Mouse (Mus musculus) limb, embryonic 12.5 days (tissue): Measurements from ENCODE around the gene Cchcr1. TPM values are rescaled to one million over a fixed set of nuclear protein-coding genes. Genes with fewer than 3 reads are reported as not detected.

Experiments
- ATAC-seq: fragments of 200-750 bp; cut with Nextera tagmentation; 2 replicates; pipeline ENCODE4 v1.8.0; 2017; ENCODE audit warnings: low read depth, moderate TSS enrichment; ENCODE audit not compliant: insufficient number of reproducible peaks, insufficient read depth, low FRiP score, low TSS enrichment
- H3K27ac ChIP-seq: fragments of 300-500 bp; sonication (generic); 2 replicates; pipeline ENCODE4 v1.5.1; 2016; ENCODE audit warnings: mild to moderate bottlenecking, moderate library complexity
- H3K27me3 ChIP-seq: fragments of 300-500 bp; sonication (generic); 2 replicates; pipeline ENCODE4 v1.6.1; 2016; ENCODE audit warnings: mild to moderate bottlenecking, moderate library complexity
- H3K36me3 ChIP-seq: fragments of 300-500 bp; sonication (generic); 2 replicates; pipeline ENCODE4 v1.6.1; 2016; ENCODE audit warnings: mild to moderate bottlenecking, moderate library complexity
- H3K4me1 ChIP-seq: fragments of 300-500 bp; sonication (generic); replicated peaks from 2 replicates; pipeline ENCODE4 v1.6.1; 2016
- H3K4me2 ChIP-seq: fragments of 300-500 bp; sonication (generic); 2 replicates; pipeline ENCODE4 v1.6.1; 2016; ENCODE audit warnings: mild to moderate bottlenecking, moderate library complexity
- H3K4me3 ChIP-seq: fragments of 300-500 bp; sonication (generic); replicated peaks from 2 replicates; pipeline ENCODE4 v1.5.1; 2016; ENCODE audit warnings: mild to moderate bottlenecking
- H3K9ac ChIP-seq: fragments of 300-500 bp; sonication (generic); replicated peaks from 2 replicates; pipeline ENCODE4 v1.6.1; 2016; ENCODE audit warnings: mild to moderate bottlenecking, moderate library complexity
- H3K9me3 ChIP-seq: fragments of 300-500 bp; sonication (generic); 2 replicates; pipeline ENCODE4 v1.6.1; 2016; ENCODE audit warnings: mild to moderate bottlenecking, moderate library complexity
- WGBS: fragments of 180-500 bp; shearing (Covaris S2); methylation state at CpG from one replicate; pipeline ENCODE4 v1.1.7; 2016; 5-methylcytosine and 5-hydroxymethylcytosine counted together
- polyA plus RNA-seq: library from polyadenylated mRNA; unstranded; fragments of >200 nt; fragmentation: Nextera tagmentation; extraction: Ambion mirVana; gene quantifications from 2 replicates; pipeline ENCODE4 v1.2.1, GENCODE M21; 2016

Gene Cchcr1
- polyA plus RNA-seq, 1 experiment from 2014 or later, result 26.3 TPM

DNA sequence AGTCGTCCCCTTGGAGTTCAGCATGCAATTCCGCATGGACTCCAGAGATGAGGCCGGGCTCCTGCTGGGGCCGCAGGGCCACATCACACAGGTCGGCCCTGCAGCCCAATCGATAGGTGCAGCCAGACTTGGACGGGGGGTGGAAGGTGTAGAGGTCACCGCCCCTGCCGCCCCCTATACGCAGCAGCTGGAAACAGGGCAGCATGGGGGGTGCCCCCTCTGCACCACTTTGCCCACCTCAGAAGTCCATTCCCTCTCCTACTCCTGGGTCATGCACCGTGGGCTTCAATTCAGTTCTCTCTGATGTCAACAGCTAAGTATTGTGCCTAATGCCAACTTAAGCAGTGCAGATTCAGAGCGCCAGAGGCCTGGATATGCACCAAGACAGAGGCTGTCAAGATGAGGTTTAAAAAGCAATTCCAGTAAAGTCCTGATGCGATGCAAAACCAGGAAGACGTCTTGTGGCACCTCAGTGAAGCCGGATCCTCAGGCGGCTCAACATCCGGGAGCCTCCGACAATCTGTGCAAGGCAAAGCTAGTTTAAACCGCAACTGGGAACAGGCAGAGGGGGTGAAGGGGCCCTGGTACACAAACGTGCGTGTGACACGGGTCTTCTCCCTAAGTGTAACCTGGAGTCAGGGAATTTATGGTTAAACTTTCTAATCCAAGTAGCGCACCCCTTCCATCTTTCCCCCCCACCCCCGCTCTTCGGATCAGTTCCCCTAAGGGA, 824 bp upstream of the Cchcr1 start:
- Histone ChIP-seq H3K9ac (peak overlapping the region; percentile 63), H3K9me3 (no peaks in the 10 kb centered on the region), H3K27me3 (no peaks in the 10 kb centered on the region), H3K4me3 (peak overlapping the region; percentile 51), H3K4me2 (peak overlapping the region; percentile 69), H3K36me3 (peaks cover 39% of the 10 kb centered on the region), H3K27ac (no peak overlapping the region), H3K4me1 (peaks cover 35% of the 10 kb centered on the region)
- WGBS, result 6% methylated on average over 25 of the region's 25 CpGs
- ATAC-seq, result peak; percentile 24; the same call in 1 of the 2 replicates

DNA sequence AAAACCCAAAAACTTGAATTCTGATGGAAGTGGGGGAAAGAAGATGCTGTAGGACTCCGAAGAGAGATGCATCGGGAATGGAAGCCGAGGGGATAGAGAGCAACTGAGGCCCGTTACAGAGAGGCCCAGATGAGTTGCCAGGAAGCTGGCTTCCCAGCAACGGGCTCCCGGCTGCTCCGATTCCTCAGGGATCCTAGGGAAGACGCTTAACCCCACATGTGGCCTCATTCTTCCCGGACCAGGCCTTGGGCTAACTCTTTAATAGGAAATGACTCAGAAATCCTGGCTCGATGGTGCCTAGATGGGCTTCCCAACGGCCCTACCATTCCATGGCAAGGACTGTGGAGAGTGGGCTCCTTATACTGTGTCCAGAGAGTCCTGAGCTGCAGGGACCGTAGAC, 626 bp downstream of the Cchcr1 start:
- H3K4me3 ChIP-seq, result peak overlapping the region; percentile 51
- ATAC-seq, result no peak
- H3K4me2 ChIP-seq, result peak overlapping the region; percentile 69
- peak overlapping the region; percentile 64; the same call in 1 of the 2 replicates for H3K27ac ChIP-seq
- H3K9me3 ChIP-seq, result no peaks in the 10 kb centered on the region
- H3K4me1 ChIP-seq, result peaks cover 35% of the 10 kb centered on the region
- no peaks in the 10 kb centered on the region for H3K27me3 ChIP-seq
- peaks cover 46% of the 10 kb centered on the region for H3K36me3 ChIP-seq
- peak overlapping the region; percentile 61 for H3K9ac ChIP-seq
- WGBS, result 11% methylated on average over 12 of the region's 12 CpGs

DNA sequence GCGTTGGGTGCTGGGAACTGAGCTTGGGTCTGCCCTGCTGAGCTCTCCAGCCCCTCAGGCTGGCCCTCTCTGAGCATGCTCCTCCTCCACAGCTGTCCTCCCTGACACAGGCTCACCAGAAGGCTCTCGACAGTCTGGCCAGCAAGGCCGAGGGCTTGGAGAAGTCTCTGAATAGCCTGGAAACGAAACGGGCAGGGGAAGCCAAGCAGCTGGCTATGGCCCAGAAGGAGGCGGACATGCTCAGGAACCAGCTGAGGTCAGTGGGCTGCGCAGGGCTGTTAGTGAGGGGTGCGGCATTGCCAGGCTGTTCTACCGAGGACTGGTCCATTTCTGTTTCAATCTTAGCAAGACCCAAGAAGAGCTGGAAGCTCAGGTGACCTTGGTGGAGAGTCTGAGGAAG, 7.5 kb downstream of the Cchcr1 start:
- H3K27me3 ChIP-seq, result no peaks in the 10 kb centered on the region
- 86% methylated on average over 9 of the region's 9 CpGs for WGBS
- no peak overlapping the region for H3K27ac ChIP-seq
- no peak overlapping the region for H3K4me2 ChIP-seq
- ATAC-seq, result no peak
- no peaks in the 10 kb centered on the region for H3K4me1 ChIP-seq
- peaks cover 86% of the 10 kb centered on the region for H3K36me3 ChIP-seq
- H3K4me3 ChIP-seq, result no peak overlapping the region
- no peaks in the 10 kb centered on the region for H3K9me3 ChIP-seq
- H3K9ac ChIP-seq, result no peak overlapping the region

DNA sequence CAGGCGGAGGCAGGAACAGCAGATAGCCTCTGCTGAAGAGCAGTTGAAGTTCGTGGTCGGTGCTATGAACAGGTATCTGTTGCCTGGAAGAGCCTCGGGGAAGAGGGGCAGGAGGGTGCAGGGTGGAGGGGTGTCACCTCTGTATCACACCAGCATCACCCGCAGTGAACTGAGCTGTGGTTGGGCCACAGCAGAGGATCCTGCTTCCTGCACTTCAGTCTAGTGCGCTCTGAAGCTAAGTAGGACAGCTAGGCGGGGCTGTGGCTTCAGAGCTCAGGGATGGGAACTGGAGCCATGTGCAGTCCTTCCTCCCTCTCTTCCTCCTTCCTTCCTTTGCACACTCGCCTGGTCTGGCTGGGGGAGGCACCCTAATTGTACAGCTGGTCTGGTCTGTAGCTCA, 9.7 kb downstream of the Cchcr1 start:
- ATAC-seq, result no peak
- Histone ChIP-seq H3K9ac (no peak overlapping the region), H3K9me3 (no peaks in the 10 kb centered on the region), H3K27ac (no peak overlapping the region), H3K27me3 (no peaks in the 10 kb centered on the region), H3K4me2 (no peak overlapping the region), H3K4me1 (no peaks in the 10 kb centered on the region), H3K36me3 (peaks cover 86% of the 10 kb centered on the region), H3K4me3 (no peak overlapping the region)
- 79% methylated on average over 8 of the region's 8 CpGs for WGBS

DNA sequence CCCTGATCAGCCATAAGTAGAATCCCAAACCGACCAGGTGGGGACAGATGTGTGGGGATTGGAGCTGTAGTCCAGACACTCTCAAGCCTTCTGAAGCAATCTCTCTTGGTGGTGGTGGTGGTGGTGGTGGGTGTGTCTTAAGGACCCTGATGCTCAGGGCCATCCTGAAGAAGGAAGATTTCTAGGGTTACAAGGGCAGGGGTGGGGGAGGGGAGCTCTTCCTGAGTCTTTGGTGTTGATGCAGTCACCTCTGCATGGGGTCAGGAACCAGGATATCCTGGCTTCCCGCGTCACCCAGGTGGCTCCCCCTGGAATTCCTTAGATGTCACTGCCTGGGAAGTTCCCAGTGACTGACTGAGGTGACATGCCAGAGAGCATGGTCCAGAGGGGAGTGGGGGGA, 15.5 kb downstream of the Cchcr1 start:
- WGBS, result 4% methylated on average over 3 of the region's 3 CpGs

DNA sequence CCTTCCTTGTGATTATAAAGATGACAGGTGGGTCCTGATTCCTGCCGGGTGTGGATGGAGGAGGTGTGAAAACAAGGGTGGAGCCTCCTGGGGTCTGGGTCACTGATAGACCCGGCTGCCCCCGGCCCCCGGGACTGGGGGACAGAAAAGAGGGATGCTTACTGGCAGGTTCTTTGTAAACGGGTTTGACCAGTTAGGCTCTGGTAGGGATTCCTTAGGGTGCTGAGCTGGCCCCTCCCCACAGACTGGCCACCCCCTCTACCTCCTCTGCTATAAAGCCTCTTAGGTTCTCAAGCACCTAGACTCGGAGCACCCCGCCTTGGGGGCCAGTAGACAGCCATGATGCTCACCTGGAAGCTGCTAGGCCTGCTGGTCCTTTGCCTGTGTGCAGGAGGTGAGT, 16.0 kb downstream of the Cchcr1 start, which contains the start of gene Psors1c2:
Psors1c2 (plus strand) TSS at position 301 of the 400 bp plus-strand sequence.
- Histone ChIP-seq H3K4me1 (peaks cover 6% of the 10 kb centered on the region), H3K9ac (no peak within 1 kb of the TSS), H3K4me2 (no peak within 1 kb of the TSS), H3K27me3 (peaks cover 6% of the 10 kb centered on the region; the same call in 1 of the 2 replicates), H3K36me3 (peaks cover 33% of the 10 kb centered on the region), H3K27ac (no peak within 1 kb of the TSS), H3K4me3 (no peak within 1 kb of the TSS), H3K9me3 (no peaks in the 10 kb centered on the region)
- WGBS, result 24% methylated on average over 7 of the region's 7 CpGs
- ATAC-seq, result peak; percentile 17; the same call in 1 of the 2 replicates

More for the DNA sequence above, 15.5 kb downstream of the Cchcr1 start:
- ATAC-seq, result no peak
- Histone ChIP-seq H3K4me1 (peaks cover 6% of the 10 kb centered on the region), H3K27me3 (peaks cover 6% of the 10 kb centered on the region; the same call in 1 of the 2 replicates), H3K4me2 (no peak overlapping the region), H3K9ac (no peak overlapping the region), H3K9me3 (no peaks in the 10 kb centered on the region), H3K4me3 (no peak overlapping the region), H3K36me3 (peaks cover 37% of the 10 kb centered on the region), H3K27ac (no peak overlapping the region)

DNA sequence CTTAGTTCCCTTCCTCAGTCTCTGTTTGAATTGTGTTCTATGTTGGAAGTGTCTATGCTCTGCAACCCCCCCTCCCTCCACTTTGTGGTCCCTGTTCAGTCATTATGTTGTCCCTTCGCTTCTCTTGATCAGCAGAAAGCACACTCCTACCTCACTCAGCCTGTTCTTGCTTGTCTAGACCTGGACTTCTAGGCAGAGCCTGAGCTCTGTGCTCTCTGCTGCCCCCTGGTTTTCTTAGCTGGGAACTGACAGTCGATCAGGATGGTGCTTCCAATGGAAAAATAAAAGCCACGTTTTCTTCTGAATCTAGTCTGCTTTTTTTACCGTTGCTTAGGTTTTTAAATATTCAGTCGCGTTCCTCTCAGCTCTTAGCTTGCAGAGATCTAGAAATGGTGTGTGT, 17.4 kb downstream of the Cchcr1 start:
- peaks cover 18% of the 10 kb centered on the region for H3K36me3 ChIP-seq
- no peak overlapping the region for H3K4me2 ChIP-seq
- no peak for ATAC-seq
- H3K9ac ChIP-seq, result no peak overlapping the region
- no peak overlapping the region for H3K27ac ChIP-seq
- H3K4me3 ChIP-seq, result no peak overlapping the region
- H3K9me3 ChIP-seq, result no peaks in the 10 kb centered on the region
- 13% methylated on average over 6 of the region's 6 CpGs for WGBS
- peaks cover 6% of the 10 kb centered on the region; the same call in 1 of the 2 replicates for H3K27me3 ChIP-seq
- H3K4me1 ChIP-seq, result peaks cover 6% of the 10 kb centered on the region

DNA sequence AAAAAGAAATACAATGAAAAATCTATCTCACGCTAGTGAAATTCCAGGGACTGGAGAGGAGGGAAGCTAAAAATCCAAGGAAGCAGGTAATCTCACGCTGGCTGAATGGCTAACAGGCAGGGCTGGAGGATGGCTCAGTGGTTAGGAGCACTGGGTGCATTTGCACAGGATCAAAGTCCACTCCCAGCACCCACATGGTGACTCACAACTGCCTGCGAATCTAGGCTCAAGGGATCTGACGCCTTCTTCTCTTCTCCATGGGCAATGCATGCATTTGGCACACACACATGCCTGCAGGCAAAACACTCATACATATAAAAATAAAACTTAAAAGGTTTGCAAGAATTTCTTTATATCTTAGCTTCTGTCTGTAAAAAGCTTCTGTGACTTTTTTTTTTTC, 20.5 kb downstream of the Cchcr1 start:
- no peaks in the 10 kb centered on the region for H3K9me3 ChIP-seq
- H3K4me2 ChIP-seq, result no peak overlapping the region
- peaks cover 5% of the 10 kb centered on the region for H3K4me1 ChIP-seq
- peaks cover 6% of the 10 kb centered on the region; the same call in 1 of the 2 replicates for H3K27me3 ChIP-seq
- no peak overlapping the region for H3K4me3 ChIP-seq
- no peak overlapping the region for H3K9ac ChIP-seq
- 80% methylated on average over 4 of the region's 4 CpGs for WGBS
- H3K27ac ChIP-seq, result no peak overlapping the region
- H3K36me3 ChIP-seq, result no peaks in the 10 kb centered on the region
- ATAC-seq, result no peak

DNA sequence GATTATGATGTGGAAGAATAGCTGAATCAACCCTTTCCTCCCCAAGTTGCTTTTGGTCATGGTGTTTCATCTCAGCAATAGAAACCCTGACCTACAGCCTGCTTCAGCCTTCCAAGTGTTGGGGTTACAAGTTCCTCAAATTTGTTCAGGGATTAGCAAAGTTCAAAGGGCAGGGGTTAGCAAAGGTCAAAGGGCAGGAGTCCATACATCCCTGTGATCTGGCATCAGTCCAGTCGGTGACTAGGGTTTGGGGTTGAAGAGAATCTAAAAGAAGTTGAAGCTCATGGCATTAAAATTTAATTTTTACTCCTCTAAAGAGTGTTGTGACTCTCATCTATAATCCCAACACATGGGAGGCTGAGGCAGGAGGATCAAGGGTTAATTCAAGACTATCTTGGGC, 21.6 kb downstream of the Cchcr1 start:
- WGBS, result 80% methylated on average over 1 of the region's 1 CpGs
- no peak for ATAC-seq

DNA sequence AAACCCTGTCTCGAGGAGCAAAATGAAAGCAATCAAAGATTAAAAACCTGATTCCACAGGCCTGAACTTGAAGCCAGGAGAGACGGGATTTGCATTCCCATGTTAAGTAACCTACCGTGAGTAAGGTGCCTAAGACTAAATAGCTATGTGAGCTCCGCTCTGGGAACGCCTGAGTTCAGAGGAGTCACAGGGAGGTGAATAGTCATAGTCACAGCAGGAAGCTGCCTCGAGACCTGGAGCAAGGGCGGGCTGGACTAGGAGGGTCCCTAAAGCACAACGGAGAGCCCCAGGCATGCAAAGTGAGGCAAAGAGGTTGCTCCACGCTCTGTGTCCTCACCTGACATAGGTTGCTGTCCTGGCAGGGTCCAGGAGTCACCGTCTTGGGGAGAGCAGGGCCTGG, 22.6 kb downstream of the Cchcr1 start:
- Histone ChIP-seq H3K9ac (no peak overlapping the region), H3K27me3 (no peaks in the 10 kb centered on the region), H3K36me3 (no peaks in the 10 kb centered on the region), H3K4me1 (no peaks in the 10 kb centered on the region), H3K27ac (no peak overlapping the region), H3K4me3 (no peak overlapping the region), H3K9me3 (no peaks in the 10 kb centered on the region), H3K4me2 (no peak overlapping the region)
- WGBS, result 52% methylated on average over 10 of the region's 10 CpGs
- ATAC-seq, result no peak

More for the DNA sequence above, 21.6 kb downstream of the Cchcr1 start:
- Histone ChIP-seq H3K4me1 (no peaks in the 10 kb centered on the region), H3K4me3 (no peak overlapping the region), H3K36me3 (no peaks in the 10 kb centered on the region), H3K9me3 (no peaks in the 10 kb centered on the region), H3K4me2 (no peak overlapping the region), H3K27me3 (no peaks in the 10 kb centered on the region; the same call in 1 of the 2 replicates), H3K9ac (no peak overlapping the region), H3K27ac (no peak overlapping the region)

DNA sequence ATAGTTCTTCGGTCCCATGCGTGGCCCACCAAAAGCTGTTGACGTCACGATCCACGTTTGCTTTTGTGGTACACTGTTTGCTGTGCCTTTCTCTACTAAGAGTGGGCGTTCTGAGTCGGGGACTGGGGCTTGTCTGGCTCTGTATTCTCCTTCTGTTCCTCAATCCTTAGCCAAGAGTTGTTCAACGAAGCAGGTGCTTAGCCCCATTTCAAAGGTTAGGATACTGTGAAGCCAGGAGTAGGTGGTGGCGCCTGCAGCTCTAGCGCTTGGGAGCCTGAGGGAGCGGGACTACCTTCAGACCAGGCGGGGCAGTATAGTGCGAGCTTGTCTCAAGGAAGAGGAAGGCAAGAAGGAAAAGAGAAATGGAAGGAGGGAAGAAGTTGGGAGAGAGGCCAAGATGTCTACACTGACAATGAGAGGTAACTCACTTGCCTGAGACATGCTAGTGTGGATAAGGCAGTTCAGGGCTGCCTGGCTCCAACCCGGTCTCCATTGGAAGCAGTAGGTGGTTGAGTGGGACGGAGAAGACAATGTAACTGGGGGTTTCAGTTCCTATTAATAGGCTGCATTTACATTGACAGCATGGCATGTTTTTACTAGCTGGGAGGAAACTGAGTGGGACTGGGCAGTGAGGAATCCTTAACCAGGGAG, 26.0 kb downstream of the Cchcr1 start:
- no peak for ATAC-seq
- H3K27ac ChIP-seq, result no peak overlapping the region
- H3K36me3 ChIP-seq, result no peaks in the 10 kb centered on the region
- no peak overlapping the region for H3K4me2 ChIP-seq
- H3K9me3 ChIP-seq, result no peaks in the 10 kb centered on the region
- no peak overlapping the region for H3K9ac ChIP-seq
- no peak overlapping the region for H3K4me3 ChIP-seq
- no peaks in the 10 kb centered on the region for H3K4me1 ChIP-seq
- H3K27me3 ChIP-seq, result no peaks in the 10 kb centered on the region
- 85% methylated on average over 15 of the region's 15 CpGs for WGBS
